Mouse (Mus musculus): ENCODE measurements around the gene Crybg3. TPM values are rescaled to one million over a fixed set of nuclear protein-coding genes. Genes with fewer than 3 reads are reported as not detected.

Crybg3 gene
- polyA plus RNA-seq, 1 experiment from 2014 or later, result 3.0 TPM

DNA sequence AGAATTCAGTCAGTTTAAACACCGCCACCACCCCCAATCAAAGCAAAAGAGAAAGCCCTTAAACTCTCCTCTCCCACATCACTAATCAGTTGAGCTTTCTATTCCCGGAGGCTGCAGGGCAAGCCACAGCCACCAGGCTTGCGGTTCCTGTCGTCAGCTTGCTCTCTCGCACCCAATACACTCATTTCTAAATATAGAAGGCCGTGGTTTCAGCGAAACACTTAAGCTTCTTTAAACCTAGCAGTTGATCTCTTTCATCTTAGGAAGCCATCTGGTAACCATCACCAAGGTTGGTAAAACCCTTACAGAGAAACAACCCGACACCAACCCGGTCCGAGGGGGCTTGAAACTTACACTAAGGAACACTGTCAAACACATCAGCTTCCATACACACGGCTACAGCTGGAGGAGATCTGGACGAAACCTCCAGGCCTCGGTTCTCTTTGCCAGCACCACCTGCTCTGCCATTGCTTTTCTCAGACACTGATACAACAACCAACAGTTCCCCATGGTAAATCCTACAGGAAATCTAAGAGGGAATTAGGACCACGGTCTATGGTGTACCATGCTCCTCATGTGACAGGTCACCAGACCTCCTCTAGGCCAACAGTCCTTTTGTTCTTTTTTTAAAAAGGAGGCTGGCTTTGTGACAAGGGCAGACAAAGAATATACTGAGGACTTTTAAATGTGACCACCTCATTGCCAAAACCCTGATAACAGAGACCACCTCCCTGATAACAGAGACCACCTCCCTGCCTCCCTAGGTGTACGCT, 83.1 kb downstream of the Crybg3 start:
- H3K4me1 ChIP-seq (replicated peaks), result no peaks in the 10 kb centered on the region
- H3K4me3 ChIP-seq, result no peak overlapping the region
- no peaks in the 10 kb centered on the region for H3K27me3 ChIP-seq
- 88% methylated on average over 15 of the region's 15 CpGs for WGBS
- ATAC-seq (ENCODE audit: low FRiP score), result no peak
- H3K9ac ChIP-seq, result no peak overlapping the region
- no peak overlapping the region for H3K27ac ChIP-seq
- H3K9me3 ChIP-seq, result no peaks in the 10 kb centered on the region
- H3K4me2 ChIP-seq, result no peak overlapping the region
- H3K36me3 ChIP-seq, result no peaks in the 10 kb centered on the region; the same call in 1 of the 2 replicates

DNA sequence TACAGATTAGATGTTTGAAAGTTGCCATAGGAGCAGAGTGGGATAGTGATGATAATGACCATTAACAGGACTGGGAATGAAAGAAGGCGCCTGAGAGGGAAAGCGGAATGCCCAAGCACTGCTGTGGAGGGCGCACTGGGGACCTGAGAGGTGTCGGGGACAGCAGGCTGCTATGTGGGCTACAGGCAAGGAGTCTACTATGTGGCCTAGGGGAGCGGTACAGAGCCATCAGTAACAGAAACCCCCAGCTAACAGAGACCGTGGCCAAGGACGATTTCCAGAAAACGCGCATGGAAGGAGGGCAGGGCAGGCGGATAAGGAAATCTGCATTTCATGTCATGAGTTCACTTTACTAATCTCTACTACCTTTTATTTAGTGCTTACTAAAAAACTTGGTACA, 83.8 kb downstream of the Crybg3 start:
- H3K4me3 ChIP-seq, result no peak overlapping the region
- no peaks in the 10 kb centered on the region for H3K4me1 ChIP-seq (replicated peaks)
- H3K36me3 ChIP-seq, result no peaks in the 10 kb centered on the region; the same call in 1 of the 2 replicates
- ATAC-seq (ENCODE audit: low FRiP score), result no peak
- H3K4me2 ChIP-seq, result no peak overlapping the region
- no peak overlapping the region for H3K27ac ChIP-seq
- WGBS, result 92% methylated on average over 10 of the region's 10 CpGs
- H3K27me3 ChIP-seq, result no peaks in the 10 kb centered on the region
- no peaks in the 10 kb centered on the region for H3K9me3 ChIP-seq
- H3K9ac ChIP-seq, result no peak overlapping the region

DNA sequence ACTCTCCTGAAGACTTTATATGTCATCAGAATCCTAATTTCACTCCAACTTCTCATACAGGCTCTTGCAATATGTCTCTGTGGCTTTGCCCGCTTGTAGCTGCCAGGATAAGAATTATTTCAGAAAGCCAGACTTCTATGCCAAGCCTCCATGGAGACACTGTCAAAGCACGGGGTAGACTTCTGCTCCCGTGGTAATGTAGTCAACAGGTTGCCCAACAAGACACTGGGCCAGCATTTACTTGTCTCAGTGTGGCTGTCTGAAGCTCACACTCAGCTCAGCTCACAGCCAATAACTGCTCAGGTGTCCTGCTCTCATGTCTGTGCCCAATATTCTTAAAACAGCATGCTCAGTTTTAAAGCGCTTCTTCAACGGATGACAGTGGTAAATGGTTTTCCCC, 85.6 kb downstream of the Crybg3 start:
- ATAC-seq (ENCODE audit: low FRiP score), result no peak
- no peaks in the 10 kb centered on the region for H3K9me3 ChIP-seq
- no peak overlapping the region for H3K4me3 ChIP-seq
- H3K27ac ChIP-seq, result no peak overlapping the region
- no peaks in the 10 kb centered on the region for H3K27me3 ChIP-seq
- H3K4me1 ChIP-seq (replicated peaks), result no peaks in the 10 kb centered on the region
- H3K9ac ChIP-seq, result no peak overlapping the region
- H3K4me2 ChIP-seq, result no peak overlapping the region
- no peaks in the 10 kb centered on the region; the same call in 1 of the 2 replicates for H3K36me3 ChIP-seq
- 95% methylated on average over 5 of the region's 5 CpGs for WGBS

DNA sequence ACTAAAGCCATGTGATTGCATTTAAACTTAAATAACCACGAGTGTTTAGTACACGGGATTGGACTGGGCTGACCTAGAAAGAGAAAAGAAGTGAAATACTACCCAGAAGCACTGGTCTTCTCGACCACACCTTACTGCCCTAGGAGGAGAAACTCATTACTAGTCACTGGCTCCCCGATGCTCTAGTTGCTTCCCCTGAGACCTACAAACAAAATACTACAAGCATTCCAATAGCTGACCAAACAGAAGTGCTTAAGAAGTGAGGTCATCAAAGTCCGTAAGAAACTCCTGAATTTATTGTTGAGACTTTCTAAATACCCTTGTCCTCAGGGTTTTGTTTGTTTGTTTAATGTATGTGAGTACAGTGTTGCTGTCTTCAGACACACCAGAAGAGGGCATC, 90.9 kb downstream of the Crybg3 start:
- Histone ChIP-seq H3K4me1 (replicated peaks) (no peaks in the 10 kb centered on the region), H3K9me3 (no peaks in the 10 kb centered on the region), H3K27ac (no peak overlapping the region), H3K9ac (no peak overlapping the region), H3K4me2 (no peak overlapping the region), H3K4me3 (no peak overlapping the region), H3K27me3 (no peaks in the 10 kb centered on the region), H3K36me3 (no peaks in the 10 kb centered on the region; the same call in 1 of the 2 replicates)
- 91% methylated on average over 5 of the region's 5 CpGs for WGBS
- no peak for ATAC-seq (ENCODE audit: low FRiP score)

DNA sequence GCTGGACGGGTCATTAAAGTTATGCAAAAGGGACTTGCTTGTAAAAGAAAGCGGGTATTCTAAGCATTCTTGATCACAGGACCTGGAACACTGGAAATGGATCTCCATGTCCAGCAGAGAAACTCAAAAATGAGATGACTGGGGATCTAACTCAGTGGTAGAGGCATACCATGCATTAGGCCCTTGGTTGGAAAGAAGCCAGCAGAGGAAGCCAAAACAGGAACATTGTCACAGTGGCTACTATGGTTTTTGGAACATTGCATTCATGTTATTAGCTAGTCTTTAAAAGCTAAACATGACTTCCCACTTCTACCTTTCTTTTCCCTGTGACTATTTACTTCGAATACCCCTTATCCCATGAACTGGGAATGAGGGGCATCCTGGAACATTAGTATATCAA, 101.6 kb downstream of the Crybg3 start:
- no peak overlapping the region for H3K9ac ChIP-seq

DNA sequence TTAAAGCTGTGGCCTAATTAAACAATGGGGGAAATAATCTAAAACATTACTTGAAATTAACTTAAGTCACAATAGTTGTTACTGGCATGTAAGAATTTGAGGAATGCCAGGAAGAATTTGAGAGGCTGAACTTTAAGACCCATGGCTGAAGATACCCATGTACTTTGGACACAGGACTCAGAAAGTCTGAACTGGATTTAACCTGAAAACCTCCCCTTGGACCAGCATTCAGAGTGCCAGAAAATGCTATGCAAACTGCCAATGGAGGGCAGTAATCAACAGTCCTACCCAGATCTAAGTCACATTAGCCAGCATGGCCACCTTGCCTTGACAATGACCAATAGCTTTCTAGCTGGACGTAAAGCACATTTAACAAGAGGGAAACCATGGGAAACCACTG, 102.8 kb downstream of the Crybg3 start:
- H3K9me3 ChIP-seq, result no peaks in the 10 kb centered on the region
- no peak overlapping the region for H3K4me2 ChIP-seq
- 95% methylated on average over 1 of the region's 1 CpGs for WGBS
- no peak overlapping the region for H3K27ac ChIP-seq
- peaks cover 20% of the 10 kb centered on the region for H3K36me3 ChIP-seq
- no peak overlapping the region for H3K4me3 ChIP-seq
- no peak overlapping the region for H3K9ac ChIP-seq
- no peak for ATAC-seq (ENCODE audit: low FRiP score)
- H3K27me3 ChIP-seq, result no peaks in the 10 kb centered on the region
- no peaks in the 10 kb centered on the region for H3K4me1 ChIP-seq (replicated peaks)

More for the DNA sequence above, 101.6 kb downstream of the Crybg3 start:
- Histone ChIP-seq H3K4me3 (no peak overlapping the region), H3K9me3 (no peaks in the 10 kb centered on the region), H3K36me3 (peaks cover 9% of the 10 kb centered on the region; the same call in 1 of the 2 replicates), H3K27ac (no peak overlapping the region), H3K4me1 (replicated peaks) (no peaks in the 10 kb centered on the region), H3K27me3 (no peaks in the 10 kb centered on the region), H3K4me2 (no peak overlapping the region)
- ATAC-seq (ENCODE audit: low FRiP score), result no peak
- WGBS, result 93% methylated on average over 3 of the region's 3 CpGs

DNA sequence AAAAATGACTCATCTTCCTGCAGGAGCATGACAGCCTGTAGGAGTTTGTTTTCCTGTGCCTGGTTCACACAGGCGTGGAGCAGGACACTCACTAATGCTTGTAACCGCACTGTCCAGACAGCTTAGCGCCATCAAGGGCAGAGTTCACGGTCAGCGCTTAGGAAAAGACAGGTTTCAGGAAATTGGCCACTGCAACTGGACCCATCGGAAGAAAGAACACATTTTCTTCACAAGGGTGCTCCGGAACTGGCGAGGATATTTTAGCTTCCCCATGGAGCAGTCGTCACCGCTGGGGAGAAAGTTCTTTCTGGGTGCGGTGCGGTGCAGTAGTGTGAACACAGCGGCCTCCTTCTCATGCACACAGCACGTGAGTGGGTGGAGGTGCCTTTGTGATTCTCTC, 107.6 kb downstream of the Crybg3 start:
- Histone ChIP-seq H3K4me1 (replicated peaks) (no peaks in the 10 kb centered on the region), H3K36me3 (peaks cover 28% of the 10 kb centered on the region), H3K9ac (no peak overlapping the region), H3K27me3 (no peaks in the 10 kb centered on the region), H3K9me3 (no peaks in the 10 kb centered on the region), H3K4me3 (no peak overlapping the region), H3K4me2 (no peak overlapping the region), H3K27ac (no peak overlapping the region)
- 92% methylated on average over 14 of the region's 14 CpGs for WGBS
- no peak for ATAC-seq (ENCODE audit: low FRiP score)

DNA sequence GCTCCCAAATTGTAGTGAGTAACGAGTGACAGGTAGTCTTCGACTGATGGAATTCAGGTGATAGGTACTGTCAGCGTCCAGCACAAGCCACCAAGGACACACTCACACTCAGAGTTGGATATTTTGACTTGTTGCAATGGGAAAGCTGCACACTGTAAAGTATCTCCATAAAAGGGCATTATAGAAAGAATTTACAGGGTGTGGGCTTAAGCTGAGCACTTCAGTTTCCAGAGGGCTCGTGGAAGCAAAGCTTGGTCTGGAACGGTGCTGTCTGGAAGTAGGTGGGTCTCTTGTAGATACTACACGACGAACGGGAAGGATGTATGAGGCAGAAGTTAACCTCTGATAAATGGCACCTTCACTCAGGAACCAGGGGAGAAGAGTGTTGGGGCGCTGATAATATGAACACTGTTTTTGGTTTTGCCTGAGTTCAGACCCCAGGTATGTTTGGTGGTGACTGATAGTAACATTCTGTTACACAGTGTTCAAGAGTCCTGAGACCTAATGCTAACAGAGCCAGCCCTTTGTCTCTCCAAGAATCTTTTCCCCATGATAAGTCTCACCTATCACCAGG, 112.7 kb downstream of the Crybg3 start:
- 95% methylated on average over 9 of the region's 9 CpGs for WGBS
- H3K4me3 ChIP-seq, result no peak overlapping the region
- H3K27me3 ChIP-seq, result no peaks in the 10 kb centered on the region
- H3K4me1 ChIP-seq (replicated peaks), result 0 out of 2 replicates have a peak, but pooled peaks cover 3% of the 10 kb centered on the region
- H3K4me2 ChIP-seq, result no peak overlapping the region
- H3K9me3 ChIP-seq, result no peaks in the 10 kb centered on the region
- H3K36me3 ChIP-seq, result peaks cover 16% of the 10 kb centered on the region
- H3K27ac ChIP-seq, result no peak overlapping the region
- H3K9ac ChIP-seq, result no peak overlapping the region
- no peak for ATAC-seq (ENCODE audit: low FRiP score)

DNA sequence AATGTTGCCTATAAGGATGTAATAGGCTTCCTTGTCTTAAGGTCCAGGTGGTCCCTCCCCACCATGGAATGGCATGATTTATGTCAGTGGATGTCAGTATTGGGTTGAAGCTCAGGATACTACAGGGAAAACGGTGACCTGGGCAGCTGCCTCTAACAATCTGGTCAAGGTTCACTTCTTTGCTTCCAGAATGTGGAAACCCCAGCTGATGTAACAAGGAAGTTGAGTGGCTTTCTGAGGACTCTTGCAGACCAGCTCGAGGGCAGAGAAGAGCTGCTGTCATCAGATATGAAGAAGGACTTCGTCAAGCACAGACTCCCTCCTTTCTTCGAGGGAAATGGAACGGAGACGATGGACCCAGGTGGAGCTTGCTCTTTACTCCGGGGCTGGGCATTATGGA, 113.5 kb downstream of the Crybg3 start:
- WGBS, result 87% methylated on average over 7 of the region's 7 CpGs
- no peak overlapping the region for H3K27ac ChIP-seq
- no peak for ATAC-seq (ENCODE audit: low FRiP score)
- H3K36me3 ChIP-seq, result peaks cover 12% of the 10 kb centered on the region
- no peak overlapping the region for H3K4me2 ChIP-seq
- no peaks in the 10 kb centered on the region for H3K9me3 ChIP-seq
- H3K9ac ChIP-seq, result no peak overlapping the region
- H3K4me1 ChIP-seq (replicated peaks), result 0 out of 2 replicates have a peak, but pooled peaks cover 3% of the 10 kb centered on the region
- H3K4me3 ChIP-seq, result no peak overlapping the region
- H3K27me3 ChIP-seq, result no peaks in the 10 kb centered on the region

DNA sequence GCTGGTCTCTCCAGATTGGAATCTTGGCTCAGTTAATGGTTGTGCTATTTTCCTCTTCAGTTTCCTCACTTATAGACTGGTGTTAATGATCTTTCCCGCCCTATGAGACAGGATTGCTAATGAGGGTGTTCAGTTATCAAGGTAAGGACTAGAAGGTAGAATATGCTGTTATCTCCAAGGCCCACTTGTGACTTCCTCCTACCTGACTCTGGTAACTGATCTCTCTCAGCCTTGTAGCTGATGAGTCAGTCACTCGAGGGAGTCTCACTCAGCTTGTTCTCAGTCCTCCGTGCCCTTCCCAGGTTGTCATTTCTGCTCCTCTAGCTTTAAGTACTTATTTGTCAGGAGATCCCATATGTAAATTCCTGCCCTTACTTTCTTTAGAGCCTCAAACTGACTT, 122.8 kb downstream of the Crybg3 start:
- Histone ChIP-seq H3K36me3 (0 out of 2 replicates have a peak, but pooled peaks cover 5% of the 10 kb centered on the region), H3K4me2 (no peak overlapping the region), H3K4me1 (replicated peaks) (no peaks in the 10 kb centered on the region), H3K4me3 (no peak overlapping the region), H3K9ac (no peak overlapping the region), H3K27ac (no peak overlapping the region), H3K9me3 (no peaks in the 10 kb centered on the region), H3K27me3 (no peaks in the 10 kb centered on the region)
- no peak for ATAC-seq (ENCODE audit: low FRiP score)
- 94% methylated on average over 3 of the region's 3 CpGs for WGBS

DNA sequence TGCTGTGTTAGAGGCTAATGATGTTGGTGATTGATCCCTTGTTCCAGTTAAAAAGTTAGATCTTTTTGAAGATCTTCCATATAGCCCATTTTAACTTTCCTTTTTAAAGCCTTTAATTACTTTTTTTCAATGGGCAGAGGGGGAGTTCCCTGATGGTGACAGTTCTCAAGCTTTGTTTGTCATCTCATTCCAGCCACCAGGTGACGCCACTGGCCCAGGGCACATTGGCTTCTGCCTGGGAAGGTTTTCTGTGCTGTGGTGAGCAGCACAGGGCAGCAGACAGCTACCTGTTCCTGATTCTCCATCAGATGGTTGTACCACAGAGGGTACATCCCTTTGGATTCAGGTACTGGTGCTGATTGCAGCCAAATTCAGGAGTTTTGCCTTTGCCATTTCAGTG, 126.0 kb downstream of the Crybg3 start:
- no peak for ATAC-seq (ENCODE audit: low FRiP score)
- Histone ChIP-seq H3K27me3 (no peaks in the 10 kb centered on the region), H3K4me2 (no peak overlapping the region), H3K27ac (no peak overlapping the region), H3K9me3 (no peaks in the 10 kb centered on the region), H3K36me3 (no peaks in the 10 kb centered on the region), H3K4me3 (no peak overlapping the region), H3K9ac (no peak overlapping the region), H3K4me1 (replicated peaks) (peaks cover 3% of the 10 kb centered on the region; the same call in 1 of the 2 replicates)
- 39% methylated on average over 1 of the region's 1 CpGs for WGBS

DNA sequence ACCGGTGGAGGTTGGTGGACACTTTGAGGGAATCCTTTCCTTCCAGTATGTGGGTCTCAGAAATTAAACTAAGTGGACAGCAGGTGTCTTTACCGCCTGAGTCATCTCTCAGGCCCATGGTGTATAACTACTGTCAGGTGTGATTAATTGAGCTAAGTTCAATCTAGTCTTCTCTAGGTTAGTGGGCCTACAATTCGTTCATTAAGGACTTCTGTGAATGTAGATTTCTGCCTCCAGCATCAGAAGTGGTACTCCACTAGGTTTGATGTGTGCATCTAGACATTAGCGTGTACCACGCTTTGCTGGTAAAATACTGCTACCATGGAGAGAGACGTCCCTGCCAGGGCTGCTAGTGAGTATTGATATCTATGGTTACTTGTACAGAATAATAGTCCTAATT, 128.2 kb downstream of the Crybg3 start:
- Histone ChIP-seq H3K9ac (no peak overlapping the region), H3K27ac (no peak overlapping the region), H3K4me2 (peak overlapping the region; percentile 82), H3K4me1 (replicated peaks) (peaks cover 3% of the 10 kb centered on the region; the same call in 1 of the 2 replicates), H3K9me3 (no peaks in the 10 kb centered on the region), H3K36me3 (no peaks in the 10 kb centered on the region), H3K27me3 (no peaks in the 10 kb centered on the region), H3K4me3 (peak overlapping the region; percentile 67)
- ATAC-seq (ENCODE audit: low FRiP score), result 0 out of 2 replicates have a peak, but pooled peaks have one; percentile 40
- WGBS, result 50% methylated on average over 6 of the region's 6 CpGs
